Mouse (Mus musculus): ENCODE results near the gene Vmn1r30.

Vmn1r30 gene

DNA sequence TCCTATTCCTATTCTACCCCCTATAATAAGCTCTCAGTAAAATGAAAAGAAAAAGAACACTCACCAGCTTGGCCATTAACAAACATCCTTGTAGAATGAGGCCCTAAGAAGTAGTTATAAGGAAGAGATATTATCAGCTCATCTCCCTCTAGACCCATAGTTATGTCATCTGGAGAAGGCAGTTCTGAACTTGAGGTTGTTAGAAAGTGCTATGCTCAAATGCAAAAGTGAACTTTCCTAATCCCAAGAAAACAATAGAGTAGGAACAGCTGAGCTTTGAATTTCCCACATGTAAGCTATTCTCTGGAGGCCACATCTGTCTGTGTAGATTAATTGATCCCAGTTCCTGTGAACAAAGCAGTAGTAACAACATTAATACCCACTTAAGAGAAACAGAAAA is at the start of gene Vmn1r30:
Vmn1r30 (minus strand) TSS at position 101 of the 400 bp plus-strand sequence.
- no peak for DNase-seq (ENCODE audit: low spot score)

DNA sequence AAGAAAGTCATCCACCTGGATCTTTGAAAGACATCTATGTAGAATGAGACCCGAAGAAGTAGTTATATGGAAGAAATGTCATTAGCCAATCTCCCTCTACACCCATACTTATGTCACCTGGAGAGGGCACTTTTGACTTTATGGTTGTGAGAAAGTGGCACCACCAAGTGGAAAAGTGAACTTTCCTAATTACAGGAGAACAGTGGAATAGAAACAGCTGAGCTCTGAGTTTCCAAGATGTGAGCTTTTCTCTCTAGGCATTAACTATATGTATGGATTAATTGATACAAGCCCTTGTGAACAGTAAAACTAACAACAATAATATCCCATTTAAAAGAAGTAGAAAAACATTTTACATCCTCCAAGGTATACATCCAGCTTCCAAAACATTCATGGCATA is 32.0 kb upstream of the Vmn1r30 start, which contains the start of gene Vmn1r31:
Vmn1r31 (minus strand) TSS at position 101 of the 400 bp plus-strand sequence.
- DNase-seq (ENCODE audit: low spot score), result no peak
